ENCODE assay signal across 8 mouse cellular contexts in the genomic region with DNA sequence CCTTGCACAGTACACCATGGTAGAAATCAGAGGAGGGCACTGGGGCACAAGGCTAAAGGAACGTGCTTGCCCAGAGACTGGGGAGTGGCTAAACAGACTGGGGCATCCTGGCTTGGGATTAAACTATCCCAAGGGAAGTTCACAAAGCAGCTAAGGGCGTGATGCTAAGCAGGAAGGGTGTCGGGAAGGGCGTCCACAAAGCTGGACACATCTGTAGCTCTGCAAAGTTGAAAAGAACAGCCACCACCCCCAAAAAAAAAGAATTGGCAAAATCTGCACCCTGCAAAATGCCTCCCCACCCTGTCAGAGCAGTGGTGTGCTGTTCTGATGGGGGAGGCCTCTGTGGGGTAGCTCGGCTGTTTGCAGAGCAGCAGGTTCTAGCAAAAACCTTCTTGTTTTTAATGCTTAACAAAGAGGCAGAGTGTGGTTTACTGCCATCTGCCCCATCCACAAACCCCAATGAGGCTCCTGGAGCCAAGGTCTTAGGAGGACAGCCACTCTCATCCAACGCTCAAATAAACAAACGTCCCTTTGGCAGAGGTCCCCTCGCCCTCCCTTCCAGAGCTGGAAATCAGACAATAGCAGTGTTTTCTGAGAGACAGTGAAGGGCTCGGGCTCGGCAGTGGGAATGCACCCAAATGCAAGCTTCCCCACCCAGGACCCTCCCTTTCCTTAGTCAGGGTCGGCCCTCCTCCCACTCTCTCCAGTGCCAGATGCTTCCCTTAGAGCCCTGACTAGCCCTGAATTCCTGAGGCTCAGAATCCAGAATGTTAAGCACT. TPM values are rescaled to one million over a fixed set of nuclear protein-coding genes. Genes with fewer than 3 reads are reported as not detected.
DNase-seq lines count a peak whose midpoint lies in the region; ATAC-seq and TF ChIP-seq lines count a peak whose summit lies in the region.

No protein-coding gene starts in this region.

- no peak for DNase-seq in liver
- DNase-seq in cerebellum, postnatal 36 days = peak; percentile 23 to 30
- peak; percentile 90 for DNase-seq in heart, adult 9 months (ENCODE audit: low spot score in 2 of 2)
- DNase-seq in kidney, adult 2 months = peak; percentile 85
- DNase-seq in stomach, postnatal 0 days (ENCODE audit: low spot score) = no peak
- no peak for DNase-seq in thymus, postnatal 0 days (ENCODE audit: low spot score)

- H3K27me3 ChIP-seq in liver, embryonic 12.5 days (replicated peaks) = no peaks in the 10 kb centered on the region
- H3K27me3 ChIP-seq in kidney, adult 2 months (replicated peaks; ENCODE audit: control insufficient read depth, insufficient read depth, low read length) = no peaks in the 10 kb centered on the region
- H3K27me3 ChIP-seq in lung, embryonic 15.5 days = no peaks in the 10 kb centered on the region
- no peaks in the 10 kb centered on the region for H3K27me3 ChIP-seq in stomach, postnatal 0 days (ENCODE audit: control insufficient read depth, insufficient read depth, low read length)

- no peak overlapping the region for H3K4me2 ChIP-seq in liver, embryonic 12.5 days
- peak overlapping the region; percentile 27 for H3K4me2 ChIP-seq in lung, embryonic 15.5 days
- H3K4me2 ChIP-seq in stomach, postnatal 0 days (replicated peaks; ENCODE audit: low read depth) = no peak overlapping the region

- 53% methylated on average over 11 of the region's 11 CpGs for WGBS in liver, embryonic 12.5 days (ENCODE audit: insufficient replicate concordance)
- 37% methylated on average over 11 of the region's 11 CpGs for WGBS in kidney, adult 2 months
- 32% methylated on average over 11 of the region's 11 CpGs for WGBS in lung, embryonic 15.5 days
- 24% methylated on average over 11 of the region's 11 CpGs for WGBS in stomach, postnatal 0 days

- H3K27ac ChIP-seq in liver, embryonic 12.5 days = peak overlapping the region; percentile 37; the same call in 1 of the 2 replicates
- peak overlapping the region; percentile 93 for H3K27ac ChIP-seq in kidney, adult 2 months (ENCODE audit: insufficient read depth, low read depth, low read length)
- H3K27ac ChIP-seq in lung, embryonic 15.5 days = peak overlapping the region; percentile 92
- H3K27ac ChIP-seq in stomach, postnatal 0 days (replicated peaks) = peak overlapping the region; percentile 87

- H3K36me3 ChIP-seq in liver, embryonic 12.5 days = no peaks in the 10 kb centered on the region
- H3K36me3 ChIP-seq in kidney, adult 2 months (ENCODE audit: control insufficient read depth, insufficient read depth, low read length) = no peaks in the 10 kb centered on the region
- H3K36me3 ChIP-seq in lung, embryonic 15.5 days = no peaks in the 10 kb centered on the region
- H3K36me3 ChIP-seq in stomach, postnatal 0 days (ENCODE audit: control insufficient read depth, insufficient read depth, low read length) = no peaks in the 10 kb centered on the region

- peaks cover 48% of the 10 kb centered on the region for H3K4me1 ChIP-seq in liver, embryonic 12.5 days
- peaks cover 62% of the 10 kb centered on the region for H3K4me1 ChIP-seq in kidney, adult 2 months (ENCODE audit: control insufficient read depth, insufficient read depth, low read length)
- H3K4me1 ChIP-seq in lung, embryonic 15.5 days = peaks cover 45% of the 10 kb centered on the region
- peaks cover 9% of the 10 kb centered on the region for H3K4me1 ChIP-seq in stomach, postnatal 0 days (replicated peaks; ENCODE audit: control insufficient read depth, insufficient read depth)

- no peak for TF ChIP-seq EP300 in stomach, postnatal 0 days (optimal IDR thresholded peaks at IDR 0.05)

- TF ChIP-seq POLR2A in kidney, adult 2 months (IDR thresholded peaks at IDR 0.05; ENCODE audit: low read depth, low read length) = no peak

- no peak overlapping the region for H3K4me3 ChIP-seq in liver, embryonic 12.5 days
- no peak overlapping the region for H3K4me3 ChIP-seq in kidney, adult 2 months (ENCODE audit: insufficient read depth, low read depth, low read length)
- no peak overlapping the region for H3K4me3 ChIP-seq in lung, embryonic 15.5 days
- H3K4me3 ChIP-seq in stomach, postnatal 0 days (ENCODE audit: low read depth, low read length) = no peak overlapping the region

- no peaks in the 10 kb centered on the region for H3K9me3 ChIP-seq in liver, embryonic 12.5 days (replicated peaks)
- H3K9me3 ChIP-seq in lung, embryonic 15.5 days = no peaks in the 10 kb centered on the region
- H3K9me3 ChIP-seq in stomach, postnatal 0 days (ENCODE audit: control insufficient read depth, low read length) = no peaks in the 10 kb centered on the region

- no peak for ATAC-seq in liver, embryonic 12.5 days
- ATAC-seq in lung, embryonic 15.5 days (ENCODE audit: borderline replicate concordance, extremely low read depth, low FRiP score, low TSS enrichment) = peak; percentile 75
- ATAC-seq in stomach, postnatal 0 days (ENCODE audit: low FRiP score, low TSS enrichment) = peak; percentile 48; the same call in 1 of the 2 replicates

- TF ChIP-seq CTCF in kidney, adult 2 months (conservative IDR thresholded peaks at IDR 0.05; ENCODE audit: insufficient read depth, insufficient read length, low read depth, low read length) = no peak
- TF ChIP-seq CTCF in stomach, postnatal 0 days (IDR thresholded peaks at IDR 0.05; ENCODE audit: low read depth) = no peak

- H3K9ac ChIP-seq in liver, embryonic 12.5 days = no peak overlapping the region
- no peak overlapping the region for H3K9ac ChIP-seq in lung, embryonic 15.5 days
- H3K9ac ChIP-seq in stomach, postnatal 0 days (ENCODE audit: low read length) = no peak overlapping the region

RNA-seq across cellular contexts. Expression of gene 2900026A02Rik, which starts 12.2 kb away (rescaled TPM):
- 1.9 and 2.0 TPM in 2 replicates for polyA plus RNA-seq in liver, embryonic 12.5 days (2016; fragmentation: Nextera tagmentation; extraction: Ambion mirVana)
- polyA plus RNA-seq in kidney, adult 2 months (2012; rRNA removed) = 14.3 and 15.0 TPM in 2 replicates
- 10.8 and 11.9 TPM in 2 replicates for polyA plus RNA-seq in lung, embryonic 15.5 days (2015; fragmentation: Nextera tagmentation; extraction: Ambion mirVana)
- 5.3 and 6.2 TPM in 2 replicates for polyA plus RNA-seq in stomach, postnatal 0 days (2015; fragmentation: Nextera tagmentation; extraction: Ambion mirVana)
- polyA plus RNA-seq in thymus, postnatal 0 days (2015; fragmentation: Nextera tagmentation; extraction: Ambion mirVana) = 3.8 and 3.9 TPM in 2 replicates

RNA-seq across cellular contexts. Expression of gene Tmem211, which starts 17.9 kb away (rescaled TPM):
- polyA plus RNA-seq in liver, embryonic 12.5 days (2016; fragmentation: Nextera tagmentation; extraction: Ambion mirVana) = not detected in 2 replicates
- polyA plus RNA-seq in kidney, adult 2 months (2012; rRNA removed) = not detected in 2 replicates
- not detected in 2 replicates for polyA plus RNA-seq in lung, embryonic 15.5 days (2015; fragmentation: Nextera tagmentation; extraction: Ambion mirVana)
- 0.46 and 0.59 TPM in 2 replicates for polyA plus RNA-seq in stomach, postnatal 0 days (2015; fragmentation: Nextera tagmentation; extraction: Ambion mirVana)
- 0.09 TPM in 1 of 2 replicates, not detected in the other for polyA plus RNA-seq in thymus, postnatal 0 days (2015; fragmentation: Nextera tagmentation; extraction: Ambion mirVana)

Comparison
In these comparisons a context has a peak if more than half of its experiments do, and no peak if none do; other contexts are left out.
1. H3K27ac ChIP-seq: peak in every context shown above with its lines; median percentile 93 in kidney, adult 2 months; 92 in lung, embryonic 15.5 days; 87 in stomach, postnatal 0 days; 37 in liver, embryonic 12.5 days.
2. DNase-seq: peak in cerebellum, postnatal 36 days (2 of 2), heart, adult 9 months (2 of 2) and kidney, adult 2 months (single experiment); none in liver (single experiment), stomach, postnatal 0 days (single experiment) and thymus, postnatal 0 days (single experiment).